ENCODE assay signal across 7 mouse cellular contexts in genomic region chr12:73671540-73671939, GRCm38 (mm10).
DNase-seq lines count a peak whose midpoint lies in the region; ATAC-seq and TF ChIP-seq lines count a peak whose summit lies in the region.

No protein-coding gene starts in this region.

- H3K4me1 ChIP-seq in midbrain, embryonic 10.5 days, result peaks cover 24% of the 10 kb centered on the region
- H3K4me1 ChIP-seq in midbrain, postnatal 0 days (ENCODE audit: insufficient read depth, low read length), result peaks cover 2% of the 10 kb centered on the region; the same call in 1 of the 2 replicates
- peaks cover 48% of the 10 kb centered on the region for H3K4me1 ChIP-seq in heart, adult 2 months (ENCODE audit: control insufficient read depth, insufficient read depth, low read length)
- peaks cover 11% of the 10 kb centered on the region for H3K4me1 ChIP-seq in cerebellum, adult 2 months (ENCODE audit: control insufficient read depth, insufficient read depth, low read length)

- TF ChIP-seq POLR2A in heart, adult 2 months (IDR thresholded peaks at IDR 0.05; ENCODE audit: insufficient read depth, low read depth, low read length), result peak; percentile 52; the same call in 1 of the 2 replicates
- no peak for TF ChIP-seq POLR2A in cerebellum, adult 2 months (IDR thresholded peaks at IDR 0.05; ENCODE audit: borderline replicate concordance, insufficient read depth, low read length)

- TF ChIP-seq CTCF in midbrain, postnatal 0 days (IDR thresholded peaks at IDR 0.05), result no peak
- TF ChIP-seq CTCF in heart, adult 2 months (IDR thresholded peaks at IDR 0.05), result no peak
- TF ChIP-seq CTCF in cerebellum, adult 2 months (IDR thresholded peaks at IDR 0.05; ENCODE audit: borderline replicate concordance, insufficient read depth, low read depth, low read length), result no peak

- H3K9me3 ChIP-seq in midbrain, embryonic 10.5 days (replicated peaks), result no peaks in the 10 kb centered on the region
- no peaks in the 10 kb centered on the region for H3K9me3 ChIP-seq in midbrain, postnatal 0 days (ENCODE audit: low read length)

- H3K79me2 ChIP-seq in heart, adult 2 months (replicated peaks; ENCODE audit: control insufficient read depth, insufficient read depth, low read length), result 0 out of 2 replicates have a peak, but pooled peaks cover 1% of the 10 kb centered on the region

- DNase-seq in midbrain, embryonic 10.5 days (ENCODE audit: low spot score), result no peak
- DNase-seq in midbrain, postnatal 0 days (ENCODE audit: low spot score), result no peak
- peak; percentile 27 to 46 for DNase-seq in heart, adult 2 months
- DNase-seq in lung, postnatal 10 days, result peak; percentile 69
- no peak for DNase-seq in cerebellum, adult 2 months
- DNase-seq in gastrocnemius, postnatal 10 days, result no peak
- no peak for DNase-seq in spleen, postnatal 10 days (ENCODE audit: low spot score in 2 of 2)

- no peak overlapping the region for H3K4me3 ChIP-seq in midbrain, embryonic 10.5 days
- H3K4me3 ChIP-seq in midbrain, postnatal 0 days (ENCODE audit: low read depth, low read length), result no peak overlapping the region
- H3K4me3 ChIP-seq in heart, adult 2 months, result no peak overlapping the region; the same call in 1 of the 2 replicates
- H3K4me3 ChIP-seq in cerebellum, adult 2 months (replicated peaks; ENCODE audit: insufficient read depth, low read depth, low read length), result no peak overlapping the region

- no peaks in the 10 kb centered on the region for H3K27me3 ChIP-seq in midbrain, embryonic 10.5 days (ENCODE audit: low read depth, poor library complexity, severe bottlenecking)
- no peaks in the 10 kb centered on the region for H3K27me3 ChIP-seq in midbrain, postnatal 0 days (ENCODE audit: insufficient read depth, low read length)
- H3K27me3 ChIP-seq in heart, adult 2 months (ENCODE audit: control insufficient read depth, insufficient read depth, low read length), result no peaks in the 10 kb centered on the region
- H3K27me3 ChIP-seq in cerebellum, adult 2 months (ENCODE audit: control insufficient read depth, insufficient read depth, low read length), result no peaks in the 10 kb centered on the region

- peak; percentile 53; the same call in 1 of the 2 replicates for TF ChIP-seq EP300 in heart, adult 2 months (IDR thresholded peaks at IDR 0.05; ENCODE audit: insufficient read depth, low read depth, low read length)

- no peak for ATAC-seq in midbrain, postnatal 0 days (ENCODE audit: low FRiP score)

- no peaks in the 10 kb centered on the region for H3K36me3 ChIP-seq in midbrain, embryonic 10.5 days
- no peaks in the 10 kb centered on the region for H3K36me3 ChIP-seq in midbrain, postnatal 0 days (ENCODE audit: insufficient read depth, low read length)
- peaks cover 12% of the 10 kb centered on the region for H3K36me3 ChIP-seq in heart, adult 2 months (ENCODE audit: control insufficient read depth, insufficient read depth, low read length)

- H3K27ac ChIP-seq in midbrain, embryonic 10.5 days (replicated peaks), result peak overlapping the region; percentile 75
- no peak overlapping the region for H3K27ac ChIP-seq in midbrain, postnatal 0 days (ENCODE audit: low read depth, low read length)
- peak overlapping the region; percentile 84 for H3K27ac ChIP-seq in heart, adult 2 months
- no peak overlapping the region for H3K27ac ChIP-seq in cerebellum, adult 2 months (ENCODE audit: insufficient read depth, low read length)

- intact Hi-C loops in heart, adult 2 months (cut with DNase I), result loop anchor here (1.0 to 10.0 kb wide), 3 partner anchors 15 to 827 kb away; partner anchors contain the start of gene Prkch

- H3K4me2 ChIP-seq in midbrain, postnatal 0 days (ENCODE audit: low read depth, low read length, poor library complexity, severe bottlenecking), result no peak overlapping the region

- 45% methylated on average over 3 of the region's 3 CpGs for WGBS in midbrain, embryonic 10.5 days
- 23% methylated on average over 3 of the region's 3 CpGs for whole genome bisulfite sequencing in midbrain, postnatal 0 days
- 40% methylated on average over 3 of the region's 3 CpGs for WGBS in heart, adult 2 months
- 80% methylated on average over 3 of the region's 3 CpGs for WGBS in cerebellum, adult 2 months

- no peak overlapping the region for H3K9ac ChIP-seq in midbrain, postnatal 0 days (replicated peaks; ENCODE audit: low read length, poor library complexity, severe bottlenecking)
- H3K9ac ChIP-seq in heart, adult 2 months (ENCODE audit: low read depth, low read length), result peak overlapping the region; percentile 10; the same call in 1 of the 2 replicates

Comparison
In these comparisons a context has a peak if more than half of its experiments do, and no peak if none do; other contexts are left out.
1. H3K27ac ChIP-seq: peak in midbrain, embryonic 10.5 days (single experiment) and heart, adult 2 months (single experiment); none in midbrain, postnatal 0 days (single experiment) and cerebellum, adult 2 months (single experiment).
2. DNase-seq: peak in heart, adult 2 months (2 of 2) and lung, postnatal 10 days (single experiment); none in midbrain, embryonic 10.5 days (single experiment), midbrain, postnatal 0 days (single experiment), cerebellum, adult 2 months (0 of 2), gastrocnemius, postnatal 10 days (single experiment) and spleen, postnatal 10 days (0 of 2).